Mouse (Mus musculus) telencephalon, adult 2 months (tissue): ENCODE measurements at regions not wholly inside any gene's neighbourhood (a gene's known extent, or its start where the extent isn't known, plus 50 kb on each side); places are given as distances from the start of the nearest gene placed in this dataset.
"Not testable (repeated sequence)": the region's sequence is repeated elsewhere in the genome, so short reads cannot be mapped to it uniquely, and the experiment has no call there.

Source experiments
- DNase-seq: peaks from one replicate; pipeline ENCODE4 v3.0.0-alpha.2; 2011; ENCODE audit warnings: low read depth, low spot score

- no peak for DNase-seq
Observed at GRCm38 (mm10) chr15:26953818-26954385, 58.5 kb upstream of the Fbxl7 start.

- no peak for DNase-seq
Observed at GRCm38 (mm10) chr15:26958980-26959379, 63.6 kb upstream of the Fbxl7 start.

- DNase-seq, result no peak
Observed at GRCm38 (mm10) chr15:26968392-26969025, 73.1 kb upstream of the Fbxl7 start.

- DNase-seq, result no peak
Observed at GRCm38 (mm10) chr15:26970770-26971169, 75.4 kb upstream of the Fbxl7 start.

GRCm38 (mm10) chr15:26993054-26993453 lies 97.7 kb upstream of the Fbxl7 start:
- DNase-seq, result no peak

GRCm38 (mm10) chr15:27009069-27009468 lies 113.7 kb upstream of the Fbxl7 start:
- DNase-seq, result no peak

GRCm38 (mm10) chr15:27013906-27014658 lies 118.7 kb upstream of the Fbxl7 start:
- no peak for DNase-seq

GRCm38 (mm10) chr15:27014659-27014974 lies 119.2 kb upstream of the Fbxl7 start:
- no peak for DNase-seq

GRCm38 (mm10) chr15:27020471-27020870 lies 125.1 kb upstream of the Fbxl7 start:
- DNase-seq, result peak; percentile 22

- DNase-seq, result no peak
Observed at GRCm38 (mm10) chr15:27033261-27033660, 137.9 kb upstream of the Fbxl7 start.

GRCm38 (mm10) chr15:27043788-27044187 lies 148.4 kb upstream of the Fbxl7 start:
- DNase-seq, result peak; percentile 86

- no peak for DNase-seq
Observed at GRCm38 (mm10) chr15:27050673-27051072, 155.3 kb upstream of the Fbxl7 start.

GRCm38 (mm10) chr15:27063456-27063855 lies 168.1 kb upstream of the Fbxl7 start:
- no peak for DNase-seq

- DNase-seq, result no peak
Observed at GRCm38 (mm10) chr15:27063971-27064370, 168.6 kb upstream of the Fbxl7 start.

GRCm38 (mm10) chr15:27067691-27068090 lies 172.3 kb upstream of the Fbxl7 start:
- no peak for DNase-seq

GRCm38 (mm10) chr15:27077926-27078325 lies 182.5 kb upstream of the Fbxl7 start:
- no peak for DNase-seq

- DNase-seq, result no peak
Observed at GRCm38 (mm10) chr15:27082826-27083225, 187.4 kb upstream of the Fbxl7 start.

- no peak for DNase-seq
Observed at GRCm38 (mm10) chr15:27083596-27083995, 188.2 kb upstream of the Fbxl7 start.

GRCm38 (mm10) chr15:27089155-27089554 lies 193.8 kb upstream of the Fbxl7 start:
- no peak for DNase-seq

- no peak for DNase-seq
Observed at GRCm38 (mm10) chr15:27094102-27094501, 198.7 kb upstream of the Fbxl7 start.

GRCm38 (mm10) chr15:27095231-27095630 lies 199.9 kb upstream of the Fbxl7 start:
- DNase-seq, result peak; percentile 34

- DNase-seq, result not testable (repeated sequence)
Observed at GRCm38 (mm10) chr15:27101610-27102009, 206.2 kb upstream of the Fbxl7 start.

GRCm38 (mm10) chr15:27109130-27109529 lies 213.8 kb upstream of the Fbxl7 start:
- no peak for DNase-seq
